Mouse (Mus musculus) inflammation-experienced regulatory T-cells, adult 6 months (primary cell): ENCODE measurements around the gene Cacna1e. TPM values are rescaled to one million over a fixed set of nuclear protein-coding genes. Genes with fewer than 3 reads are reported as not detected.

Experiments used
- polyA plus RNA-seq, 3 experiments: library from polyadenylated mRNA; unstranded; fragments of 100-300 nt; shearing (Covaris generic); gene quantifications; one replicate each; pipeline ENCODE4 v1.2.1; 2017

The Cacna1e gene
- polyA plus RNA-seq, 3 experiments from 2014 or later: 0.09 to 0.18 (median 0.16) TPM

Other genes with a start within 250 kb of the Cacna1e start
- 10 to 100 TPM in 1 of 3 experiments, 1 to 10 TPM in 2; 6.6 to 12.8 (median 7.5) TPM for gene Ier5, start 215.1 kb upstream of the Cacna1e start, polyA plus RNA-seq